Mouse (Mus musculus) thymus, postnatal 36 days (tissue): ENCODE measurements at regions not wholly inside any gene's neighbourhood (a gene's known extent, or its start where the extent isn't known, plus 50 kb on each side); places are given as distances from the start of the nearest gene placed in this dataset.

Source experiments
- DNase-seq, 2 experiments: peaks; one replicate each; pipeline ENCODE4 v3.0.0; 2022; ENCODE audit warnings: mixed read lengths in 2 of 2

DNA sequence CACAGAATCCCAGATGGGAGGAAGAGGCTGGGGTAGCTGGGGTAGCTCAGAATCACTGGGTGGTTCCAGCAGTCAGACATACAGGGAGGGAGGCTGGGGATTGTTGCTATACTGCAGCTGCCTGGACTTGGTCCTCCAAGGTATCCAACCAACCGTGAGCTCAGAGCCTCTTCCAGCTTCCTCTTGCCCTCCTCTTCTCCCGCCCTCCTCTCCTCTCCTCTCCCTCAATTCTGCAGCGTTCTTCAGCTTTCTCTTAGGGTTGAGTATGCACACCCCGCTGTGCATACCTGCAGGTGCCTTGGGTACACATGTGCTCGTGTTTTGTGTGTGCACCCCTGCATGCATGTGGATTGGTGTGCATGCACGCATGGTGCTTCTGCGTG lies 81.6 kb downstream of the Cstad start:
- DNase-seq, result no peak

DNA sequence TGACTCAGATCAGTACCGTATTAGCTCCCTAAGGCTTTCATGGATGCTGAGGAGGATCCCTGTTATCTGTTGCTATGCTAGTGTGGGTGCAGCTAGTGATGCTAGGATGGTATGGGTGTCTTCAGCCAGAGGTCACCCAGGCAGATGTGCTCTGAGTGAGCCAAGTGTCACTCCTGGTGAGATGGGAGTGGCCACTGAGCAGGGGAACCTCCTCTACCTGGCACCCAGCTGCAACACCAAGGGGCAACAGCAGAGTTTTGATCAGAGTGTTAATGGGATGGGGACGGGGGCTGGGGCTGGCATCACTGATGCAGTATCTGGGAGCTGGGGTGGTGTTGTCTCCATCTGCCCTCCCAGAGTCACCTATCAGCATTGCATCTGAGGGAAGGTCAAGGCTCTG lies 81.0 kb downstream of the Cstad start:
- no peak for DNase-seq

DNA sequence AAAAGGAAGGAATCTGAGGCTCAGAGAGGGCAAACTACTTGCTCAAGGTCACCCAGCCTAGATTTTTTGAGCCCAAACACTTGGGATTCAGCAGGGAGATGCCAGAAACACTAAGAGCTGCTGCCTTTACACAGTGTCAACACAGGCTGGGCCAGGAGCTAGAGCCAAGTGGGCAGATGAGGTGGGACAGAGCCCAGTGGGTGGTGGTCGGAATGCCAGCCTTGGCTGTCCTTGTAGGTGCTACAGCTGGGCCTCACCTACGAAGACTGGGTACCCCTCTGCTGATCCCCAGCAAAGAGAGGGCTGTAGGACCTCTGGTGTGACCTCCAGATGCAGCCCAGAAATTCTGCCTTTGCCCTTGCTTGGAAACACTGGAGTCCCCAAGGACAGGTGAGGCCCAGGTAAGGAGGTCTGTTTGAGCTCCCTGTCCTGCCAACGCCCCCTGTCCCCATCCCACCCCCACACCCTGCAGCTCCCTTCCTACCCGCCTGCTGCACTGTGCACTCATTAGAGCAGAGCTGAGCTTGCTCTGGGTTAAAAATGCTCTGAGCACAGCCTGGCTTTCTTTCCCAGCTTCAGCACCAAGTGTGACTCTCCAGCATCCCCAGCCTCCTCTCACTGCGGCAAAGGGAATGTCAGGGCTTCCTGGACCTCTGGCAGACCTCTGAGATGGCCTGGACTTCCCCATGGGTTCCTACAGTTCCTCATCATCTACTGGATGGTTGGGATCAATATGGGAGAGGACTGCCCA lies 76.2 kb downstream of the Cstad start:
- no peak for DNase-seq

DNA sequence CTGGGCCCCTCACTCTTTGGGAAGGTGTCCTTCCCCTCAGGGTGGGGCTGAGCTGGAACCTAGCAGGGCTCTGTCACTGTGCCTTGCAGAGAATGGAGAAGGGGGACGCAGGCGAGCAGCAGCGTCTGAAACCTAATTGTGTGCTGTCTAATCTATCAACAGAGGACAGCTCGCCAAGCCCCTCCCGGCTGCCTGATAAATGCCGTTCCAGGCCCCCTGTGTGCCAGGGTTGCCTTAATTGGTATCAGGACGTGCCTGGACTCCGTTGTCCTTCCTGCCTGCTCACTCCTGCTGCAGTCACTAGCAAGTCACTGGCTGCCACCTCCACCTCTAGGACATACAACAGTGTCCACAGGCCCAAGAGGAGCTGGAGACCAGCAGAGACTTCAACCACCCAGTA lies 72.6 kb downstream of the Cstad start:
- no peak for DNase-seq

DNA sequence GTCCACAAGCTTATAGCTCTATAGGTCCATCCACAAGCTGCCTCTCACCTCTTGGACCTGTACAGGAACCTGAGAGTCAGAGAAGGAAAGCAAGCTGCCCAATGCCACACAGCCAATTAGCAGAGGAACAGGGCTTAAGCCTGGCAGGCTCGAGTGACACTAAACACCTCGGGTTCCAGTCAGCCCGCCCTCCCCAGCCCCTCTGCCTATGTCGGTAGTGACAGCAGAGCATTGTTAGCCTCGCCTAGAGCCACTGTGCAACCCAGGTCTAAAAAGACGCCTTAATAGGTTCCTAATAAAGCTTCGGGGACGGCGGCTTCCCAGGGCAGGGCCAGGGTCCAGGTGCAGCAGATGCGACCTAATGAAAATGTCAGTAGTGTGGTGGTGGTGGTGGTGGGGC lies 66.3 kb downstream of the Cstad start:
- no peak for DNase-seq

DNA sequence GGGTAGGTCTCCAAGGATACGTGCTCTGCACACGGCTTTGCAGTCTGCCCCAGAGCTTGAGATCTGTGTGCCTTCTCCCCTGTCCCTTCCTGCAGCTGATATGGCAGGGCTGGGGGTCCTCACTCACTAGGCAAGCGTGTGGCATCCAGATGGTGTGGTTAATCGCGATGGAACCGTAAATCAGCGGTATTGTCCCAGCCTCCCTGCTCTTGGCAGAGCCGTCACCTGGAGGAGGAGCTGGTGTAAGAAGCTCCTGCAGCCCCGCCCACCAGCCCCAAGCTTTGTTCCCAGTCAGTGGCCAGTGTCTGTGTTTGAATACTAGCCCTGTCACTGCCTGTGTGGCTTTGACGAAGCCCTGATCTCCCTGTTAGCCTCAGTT lies 65.8 kb downstream of the Cstad start:
- DNase-seq, result peak in 1 of 2 experiments; percentile 38

DNA sequence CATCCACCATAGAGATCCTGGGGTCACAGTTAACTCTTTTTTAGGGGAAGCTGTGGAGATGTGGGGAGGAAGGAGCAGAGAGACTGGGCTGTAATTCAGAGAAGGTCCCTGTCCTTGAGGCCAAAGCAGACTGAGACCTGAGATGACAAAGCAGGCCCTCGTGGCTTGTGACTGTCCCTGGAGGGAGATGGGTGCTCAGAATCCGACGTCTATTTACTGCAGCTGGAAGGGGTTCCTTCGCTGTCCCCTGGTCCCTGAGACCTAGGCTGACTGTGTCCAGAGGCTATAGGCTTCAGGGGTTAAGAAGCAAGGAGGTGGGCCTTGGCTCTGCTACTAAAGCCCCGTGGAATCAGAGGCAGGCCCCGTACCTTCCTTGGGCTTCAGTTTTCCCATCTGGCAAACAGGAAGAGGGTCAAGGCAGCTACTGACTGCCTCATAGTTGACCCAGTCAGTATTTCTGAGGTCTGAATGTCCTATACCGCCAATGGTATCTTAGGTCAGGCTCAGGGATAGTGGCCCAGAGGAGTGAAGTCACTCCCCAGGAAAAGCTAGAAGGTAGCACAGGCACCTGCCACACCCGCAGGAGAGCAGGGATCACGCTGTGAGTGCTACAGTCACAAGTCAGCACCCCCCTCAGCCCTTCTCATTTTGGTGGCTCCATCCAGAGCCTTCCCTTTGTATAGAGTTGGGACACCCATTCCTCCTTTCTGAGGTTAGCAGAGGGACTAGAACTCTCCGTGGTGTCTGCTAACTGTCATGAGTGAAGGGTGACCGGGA lies 65.2 kb downstream of the Cstad start:
- DNase-seq, result no peak

DNA sequence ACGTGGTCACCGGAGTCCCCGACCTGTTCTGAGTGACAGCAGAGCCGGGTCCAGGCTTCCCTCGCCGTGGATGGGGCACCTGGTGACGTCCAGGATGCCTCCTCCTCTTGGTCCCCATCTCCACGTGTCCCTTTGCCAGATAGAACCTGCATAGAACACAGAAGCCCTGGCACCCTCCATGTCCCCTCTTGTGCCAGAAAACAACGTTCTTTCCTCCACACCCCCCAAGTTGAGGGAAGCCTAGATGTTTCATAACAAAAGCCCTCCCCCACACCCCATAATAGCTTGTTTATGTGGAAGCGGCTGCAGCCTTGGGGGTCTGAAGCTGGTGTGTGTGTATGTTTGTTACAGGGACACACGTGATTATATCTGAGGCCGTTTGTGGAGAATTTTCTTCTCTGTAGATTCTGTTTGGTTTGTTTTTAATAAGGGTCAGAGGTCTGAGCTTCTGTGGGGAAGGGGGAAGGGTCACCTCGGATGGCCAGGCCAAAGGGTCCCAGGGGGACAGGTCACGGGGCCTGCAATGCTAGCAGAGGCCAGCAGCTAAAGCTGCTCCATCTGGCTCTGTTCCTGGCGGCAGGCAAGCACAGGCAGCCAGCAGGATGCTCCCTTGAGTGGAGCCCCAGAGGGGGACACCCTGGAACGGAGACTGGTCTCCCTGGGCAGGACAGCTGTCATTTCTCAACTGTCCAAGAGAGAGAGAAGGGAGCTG lies 64.2 kb downstream of the Cstad start:
- DNase-seq, result peak; percentile 40 to 56
